Mouse (Mus musculus) ES-E14 (cell line): Measurements from ENCODE around the gene Hsd11b2. TPM values are rescaled to one million over a fixed set of nuclear protein-coding genes. Genes with fewer than 3 reads are reported as not detected.

Experiments used
- DNase-seq: peaks from one replicate; pipeline ENCODE4 v3.0.0-alpha.2; 2013; ENCODE audit warnings: low read depth, low spot score
- H3K27ac ChIP-seq: 2 replicates; pipeline ENCODE4 v1.5.1; 2012; ENCODE audit warnings: low read depth, mild to moderate bottlenecking, low read length, moderate library complexity, mixed read lengths; ENCODE audit not compliant: poor library complexity, insufficient read depth, severe bottlenecking
- H3K36me3 ChIP-seq: 2 replicates; pipeline ENCODE4 v1.6.1; 2012; ENCODE audit warnings: mild to moderate bottlenecking, low read length, moderate library complexity, mixed read lengths; ENCODE audit not compliant: control insufficient read depth, poor library complexity, insufficient read depth, severe bottlenecking
- H3K4me1 ChIP-seq, 2 experiments: fragments of 150-350 bp in 1 of 2; sonication (generic) in 1 of 2; 2 replicates each; pipeline ENCODE4 v1.6.1; 2012; ENCODE audit warnings: low read length in 2 of 2, mild to moderate bottlenecking in 1 of 2, mixed read lengths in 1 of 2; ENCODE audit not compliant: control insufficient read depth in 2 of 2, insufficient read depth in 2 of 2, poor library complexity in 1 of 2
- H3K4me3 ChIP-seq, 2 experiments: fragments of 150-350 bp in 1 of 2; sonication (generic) in 1 of 2; 2 replicates each; pipeline ENCODE4 v1.5.1; 2012; ENCODE audit warnings: low read length in 2 of 2, low read depth in 1 of 2, mild to moderate bottlenecking in 1 of 2, mixed read lengths in 1 of 2; ENCODE audit not compliant: insufficient read depth in 1 of 2, poor library complexity in 1 of 2, severe bottlenecking in 1 of 2
- H3K9ac ChIP-seq: 2 replicates; pipeline ENCODE4 v1.6.1; 2012; ENCODE audit warnings: low read depth, mild to moderate bottlenecking, low read length, mixed read lengths; ENCODE audit not compliant: poor library complexity, insufficient read depth, severe bottlenecking
- H3K9me3 ChIP-seq: fragments of 150-350 bp; sonication (generic); 2 replicates; pipeline ENCODE4 v1.6.1; 2012; ENCODE audit warnings: low read depth, mild to moderate bottlenecking, low read length; ENCODE audit not compliant: control insufficient read depth, insufficient read depth
- CHD2 ChIP-seq: IDR thresholded peaks from 2 replicates; pipeline ENCODE4 v1.6.1; 2014; ENCODE audit warnings: mild to moderate bottlenecking, low read depth, low read length, inconsistent platforms
- HCFC1 ChIP-seq: IDR thresholded peaks from 2 replicates; pipeline ENCODE4 v1.6.1; 2012; ENCODE audit warnings: low read length, inconsistent platforms, borderline replicate concordance; ENCODE audit not compliant: insufficient read depth
- MAFK ChIP-seq: IDR thresholded peaks from 2 replicates; pipeline ENCODE4 v1.6.1; 2014; ENCODE audit warnings: mild to moderate bottlenecking, low read depth, low read length, inconsistent platforms; ENCODE audit not compliant: insufficient read depth
- ZC3H11A ChIP-seq: IDR thresholded peaks from 2 replicates; pipeline ENCODE4 v1.6.1; 2012; ENCODE audit warnings: low read depth, mild to moderate bottlenecking, inconsistent platforms, low read length, borderline replicate concordance
- ZNF384 ChIP-seq: IDR thresholded peaks from 2 replicates; pipeline ENCODE4 v1.6.1; 2012; ENCODE audit warnings: low read depth, low read length, inconsistent platforms
- in situ Hi-C, 2 experiments: fragments of 600-800 bp; cut with MboI; formaldehyde crosslinking; loops; one replicate each; pipeline ENCODE4 v1.15.1; 2025; ENCODE audit warnings: low sequenced_read_pairs in 2 of 2, inconsistent platforms in 1 of 2; ENCODE audit not compliant: unreplicated experiment in 2 of 2
- total RNA-seq: library from RNA; depleted of rRNA; stranded (reverse); fragments of 300-350 nt; gene quantifications from 2 replicates; pipeline ENCODE4 v1.2.3, GENCODE M21; 2012

Hsd11b2 gene
- total RNA-seq, 1 experiment: 0.67 TPM

DNA sequence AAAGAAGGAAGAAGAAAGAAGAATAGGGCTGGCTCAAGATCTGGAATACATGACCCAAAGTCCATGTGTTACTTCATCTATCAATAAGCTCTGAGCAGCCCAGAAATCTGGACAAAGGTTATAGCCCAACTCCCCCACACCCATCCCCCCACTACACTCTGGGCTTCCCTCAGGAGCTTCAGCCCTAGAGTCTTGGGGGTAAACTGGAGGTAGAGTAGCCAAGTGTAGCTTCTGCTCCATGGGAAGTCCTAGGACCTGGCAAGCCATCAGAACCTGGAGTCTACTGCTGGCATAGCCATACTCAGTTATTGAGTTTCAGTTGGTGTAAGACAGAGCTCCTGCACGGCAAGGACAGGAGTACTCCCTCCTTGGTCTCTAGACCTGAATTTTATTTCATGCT, 31.0 kb downstream of the Hsd11b2 start:
- H3K4me3 ChIP-seq: no peak overlapping the region
- no peak overlapping the region for H3K9ac ChIP-seq
- H3K27ac ChIP-seq: no peak overlapping the region
- TF ChIP-seq ZC3H11A (no peak), MAFK (no peak), CHD2 (no peak), HCFC1 (no peak), ZNF384 (no peak)
- H3K4me1 ChIP-seq: no peaks in the 10 kb centered on the region
- H3K36me3 ChIP-seq: peaks cover 3% of the 10 kb centered on the region; the same call in 1 of the 2 replicates
- no peak for DNase-seq
- in situ Hi-C loops: no loop called here
- H3K9me3 ChIP-seq: no peaks in the 10 kb centered on the region

DNA sequence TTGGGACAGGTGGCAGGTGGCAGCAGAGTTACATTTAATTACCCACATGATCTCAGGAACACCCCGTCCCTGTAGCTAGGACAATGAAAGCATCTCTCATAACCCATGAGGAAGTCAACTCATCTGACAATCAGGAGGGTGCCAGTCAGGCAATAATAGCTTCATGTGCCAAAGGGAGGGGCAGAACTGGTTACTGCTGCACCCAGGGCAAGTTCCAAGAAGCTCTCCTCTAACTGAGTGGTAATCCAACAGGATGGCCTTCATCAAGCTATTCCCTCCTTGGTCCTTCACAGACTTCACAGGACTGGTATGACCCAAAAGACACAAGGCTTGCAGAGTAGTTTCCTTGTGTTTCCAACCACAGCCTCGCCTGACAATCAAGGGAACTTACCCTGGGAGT, 31.5 kb downstream of the Hsd11b2 start:
- TF ChIP-seq HCFC1: no peak
- no peak for TF ChIP-seq ZC3H11A
- no peak for TF ChIP-seq ZNF384
- TF ChIP-seq MAFK: no peak
- no peak for TF ChIP-seq CHD2
- DNase-seq: no peak
- H3K36me3 ChIP-seq: peaks cover 3% of the 10 kb centered on the region; the same call in 1 of the 2 replicates
- in situ Hi-C loops: loop anchor here in 1 of 2 experiments (5.0 kb wide), 1 partner anchor 63 kb away; no protein-coding TSS in a partner anchor
- no peak overlapping the region for H3K27ac ChIP-seq
- peaks cover 0 to 2% of the 10 kb centered on the region in 2 experiments; a peak in 1 of 4 replicates for H3K4me1 ChIP-seq
- no peak overlapping the region for H3K4me3 ChIP-seq
- H3K9ac ChIP-seq: no peak overlapping the region
- no peaks in the 10 kb centered on the region for H3K9me3 ChIP-seq

DNA sequence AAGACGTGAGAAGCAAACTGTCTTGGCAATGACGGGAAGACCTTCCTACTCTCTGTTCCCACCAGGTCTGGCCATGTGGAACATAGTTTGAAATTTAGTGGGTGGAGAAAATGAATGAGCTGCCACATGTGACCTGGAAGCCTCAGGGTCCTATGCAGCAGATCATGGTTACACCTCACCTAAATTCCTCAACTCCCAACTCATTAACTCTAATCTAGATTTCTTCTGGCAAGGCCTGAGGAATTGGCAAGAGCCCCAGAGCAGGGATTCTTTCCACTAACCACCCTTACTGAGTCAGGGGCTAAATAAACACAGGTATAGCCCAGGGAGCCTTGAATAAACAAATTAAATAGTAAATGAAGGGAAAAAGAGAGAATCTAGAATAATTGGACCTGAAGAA, 33.5 kb downstream of the Hsd11b2 start:
- TF ChIP-seq HCFC1 (no peak), MAFK (no peak), ZNF384 (no peak), CHD2 (no peak), ZC3H11A (no peak)

DNA sequence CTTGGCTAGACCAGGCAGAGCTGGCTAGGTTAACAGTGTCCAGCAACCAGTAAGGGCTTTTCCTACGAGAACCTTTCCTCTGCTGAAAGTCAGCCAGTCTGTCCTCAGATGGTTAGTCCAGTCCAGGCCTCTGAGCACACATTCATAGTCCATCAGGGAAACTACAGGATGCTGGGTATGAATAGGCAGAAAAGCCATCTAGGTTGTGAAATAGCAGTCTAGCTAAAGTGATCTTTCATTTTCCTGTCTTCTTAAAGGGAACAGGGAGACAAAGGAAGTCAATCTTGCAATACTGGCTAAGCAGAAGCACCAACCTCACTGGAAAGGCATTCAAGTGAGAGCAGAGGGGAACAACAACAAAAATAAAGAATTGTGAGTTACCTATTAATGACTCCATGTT, 34.3 kb downstream of the Hsd11b2 start:
- H3K27ac ChIP-seq: no peak overlapping the region
- DNase-seq: no peak
- TF ChIP-seq MAFK (no peak), HCFC1 (no peak), ZC3H11A (no peak), ZNF384 (no peak), CHD2 (no peak)
- H3K4me1 ChIP-seq: peaks cover 0 to 5% of the 10 kb centered on the region in 2 experiments; a peak in 1 of 4 replicates
- H3K9ac ChIP-seq: no peak overlapping the region
- H3K36me3 ChIP-seq: peaks cover 3% of the 10 kb centered on the region; the same call in 1 of the 2 replicates
- no peaks in the 10 kb centered on the region for H3K9me3 ChIP-seq
- in situ Hi-C loops: loop anchor here in 1 of 2 experiments (5.0 kb wide), 1 partner anchor 66 kb away; no protein-coding TSS in a partner anchor
- no peak overlapping the region for H3K4me3 ChIP-seq

More for the DNA sequence above, 33.5 kb downstream of the Hsd11b2 start:
- in situ Hi-C loops: loop anchor here in 1 of 2 experiments (5.0 kb wide), 1 partner anchor 65 kb away; no protein-coding TSS in a partner anchor
- Histone ChIP-seq H3K36me3 (peaks cover 3% of the 10 kb centered on the region; the same call in 1 of the 2 replicates), H3K4me1 (peaks cover 0 to 5% of the 10 kb centered on the region in 2 experiments; a peak in 1 of 4 replicates), H3K9ac (no peak overlapping the region), H3K4me3 (no peak overlapping the region), H3K9me3 (no peaks in the 10 kb centered on the region), H3K27ac (no peak overlapping the region)
- DNase-seq: no peak
